Mouse (Mus musculus): ENCODE results near the gene Matn1. TPM values are rescaled to one million over a fixed set of nuclear protein-coding genes. Genes with fewer than 3 reads are reported as not detected.

Gene Matn1
- polyA plus RNA-seq, 1 experiment from 2014 or later, result not detected

DNA sequence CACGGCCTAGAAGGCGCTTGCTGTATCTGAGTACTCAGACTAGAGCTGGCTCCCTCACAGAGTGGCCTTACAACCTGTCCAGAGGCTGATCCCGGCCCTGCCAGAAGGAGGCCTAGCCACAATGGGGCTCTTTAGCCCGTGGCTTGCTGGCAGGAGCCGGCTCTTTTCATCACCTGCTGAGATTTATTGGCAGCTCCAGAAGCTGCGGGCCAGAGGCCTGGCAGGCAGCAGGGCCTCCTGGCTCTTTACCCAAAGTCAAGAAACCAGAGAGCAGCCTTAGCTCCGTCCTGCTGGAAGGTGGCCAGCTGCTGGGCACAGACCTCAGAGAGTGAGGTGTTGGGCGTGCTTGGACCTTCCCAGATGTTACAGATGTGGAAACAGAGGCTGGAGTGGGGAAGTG is 37.9 kb upstream of the Matn1 start:
- Histone ChIP-seq H3K9ac (ENCODE audit: low read length) (no peak overlapping the region), H3K27me3 (ENCODE audit: control insufficient read depth, insufficient read depth, low read length) (no peaks in the 10 kb centered on the region), H3K4me3 (ENCODE audit: low read depth, low read length) (no peak overlapping the region), H3K27ac (ENCODE audit: low read depth, low read length) (no peak overlapping the region), H3K4me1 (replicated peaks; ENCODE audit: control insufficient read depth, insufficient read depth, low read length) (0 out of 2 replicates have a peak, but pooled peaks cover 2% of the 10 kb centered on the region), H3K9me3 (ENCODE audit: control insufficient read depth, low read length) (no peaks in the 10 kb centered on the region), H3K36me3 (ENCODE audit: control insufficient read depth, insufficient read depth, low read length) (no peaks in the 10 kb centered on the region), H3K4me2 (ENCODE audit: low read depth, low read length, severe bottlenecking) (no peak overlapping the region)
- WGBS, result 36% methylated on average over 8 of the region's 8 CpGs
- no peak for ATAC-seq (replicated peaks; ENCODE audit: low FRiP score)
- DNase-seq (ENCODE audit: low spot score), result no peak

DNA sequence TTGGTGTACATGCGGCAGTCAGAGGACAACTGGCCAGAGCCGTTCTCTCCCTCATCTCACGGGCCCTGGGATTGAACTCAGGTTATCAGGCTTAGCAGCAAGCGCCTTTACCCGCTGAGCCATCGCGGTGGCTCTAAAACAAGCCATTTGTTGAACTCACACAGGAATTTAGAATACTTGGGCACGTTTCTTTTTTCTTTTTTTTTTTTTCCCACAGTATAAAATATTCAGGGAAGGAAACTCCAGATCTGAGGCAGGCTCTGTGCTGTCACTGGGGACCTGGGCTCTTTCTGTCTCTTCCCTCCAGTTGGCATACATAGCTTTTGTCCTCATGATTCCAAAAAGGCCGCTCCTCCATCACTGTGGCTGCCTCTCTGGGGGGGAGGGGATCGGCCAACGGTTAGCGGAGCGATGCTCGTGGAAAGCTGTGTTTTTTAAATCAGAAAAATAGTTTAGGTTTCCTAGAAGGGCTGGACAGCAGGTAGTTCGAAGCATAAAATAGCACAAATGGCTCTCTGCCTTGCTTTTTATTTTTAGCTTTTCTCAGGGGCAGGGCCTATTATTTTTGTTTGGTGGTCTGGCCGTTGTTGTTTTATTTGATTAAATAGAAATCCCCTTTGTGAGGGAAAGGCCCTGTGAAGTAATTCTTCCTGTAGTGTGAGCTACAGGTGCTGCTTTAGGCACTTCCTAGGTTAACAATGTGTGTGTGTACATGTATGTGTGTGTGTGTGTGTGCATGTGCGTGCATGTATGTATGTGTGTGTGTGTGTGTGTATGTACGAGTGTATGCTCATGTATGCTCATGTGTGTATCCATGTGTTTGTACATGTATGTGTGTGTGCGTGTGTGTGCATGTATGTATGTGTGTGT is 36.8 kb upstream of the Matn1 start:
- no peak for ATAC-seq (replicated peaks; ENCODE audit: low FRiP score)
- H3K36me3 ChIP-seq (ENCODE audit: control insufficient read depth, insufficient read depth, low read length), result no peaks in the 10 kb centered on the region
- 82% methylated on average over 19 of the region's 19 CpGs for WGBS
- H3K9me3 ChIP-seq (ENCODE audit: control insufficient read depth, low read length), result no peaks in the 10 kb centered on the region
- no peaks in the 10 kb centered on the region for H3K4me1 ChIP-seq (replicated peaks; ENCODE audit: control insufficient read depth, insufficient read depth, low read length)
- H3K4me2 ChIP-seq (ENCODE audit: low read depth, low read length, severe bottlenecking), result no peak overlapping the region
- no peaks in the 10 kb centered on the region for H3K27me3 ChIP-seq (ENCODE audit: control insufficient read depth, insufficient read depth, low read length)
- DNase-seq (ENCODE audit: low spot score), result no peak
- no peak overlapping the region for H3K27ac ChIP-seq (ENCODE audit: low read depth, low read length)
- no peak overlapping the region for H3K4me3 ChIP-seq (ENCODE audit: low read depth, low read length)
- H3K9ac ChIP-seq (ENCODE audit: low read length), result no peak overlapping the region

DNA sequence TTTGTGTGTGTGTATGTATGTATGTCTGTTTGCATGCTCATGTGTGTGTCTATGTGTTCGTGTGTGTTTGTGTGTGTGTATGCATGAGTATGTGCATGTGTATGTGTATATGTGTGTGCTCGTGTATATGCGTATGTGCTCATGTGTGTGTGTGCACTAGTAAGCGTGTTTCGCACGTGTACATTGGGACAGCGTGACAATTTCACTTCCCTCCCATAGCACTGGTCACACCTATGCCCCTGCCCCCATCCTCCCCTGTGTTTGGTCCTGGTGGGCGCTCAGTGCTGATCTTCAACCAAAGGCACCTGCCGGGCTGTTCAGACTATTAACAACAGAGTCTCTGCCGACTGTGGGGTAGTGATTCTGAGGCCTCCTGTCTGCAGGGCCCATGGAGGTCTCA is 36.1 kb upstream of the Matn1 start:
- no peak for DNase-seq (ENCODE audit: low spot score)
- Histone ChIP-seq H3K9ac (ENCODE audit: low read length) (no peak overlapping the region), H3K9me3 (ENCODE audit: control insufficient read depth, low read length) (no peaks in the 10 kb centered on the region), H3K4me1 (replicated peaks; ENCODE audit: control insufficient read depth, insufficient read depth, low read length) (no peaks in the 10 kb centered on the region), H3K4me3 (ENCODE audit: low read depth, low read length) (no peak overlapping the region), H3K27me3 (ENCODE audit: control insufficient read depth, insufficient read depth, low read length) (no peaks in the 10 kb centered on the region), H3K27ac (ENCODE audit: low read depth, low read length) (no peak overlapping the region), H3K4me2 (ENCODE audit: low read depth, low read length, severe bottlenecking) (no peak overlapping the region), H3K36me3 (ENCODE audit: control insufficient read depth, insufficient read depth, low read length) (no peaks in the 10 kb centered on the region)
- no peak for ATAC-seq (replicated peaks; ENCODE audit: low FRiP score)
- 89% methylated on average over 10 of the region's 10 CpGs for WGBS

DNA sequence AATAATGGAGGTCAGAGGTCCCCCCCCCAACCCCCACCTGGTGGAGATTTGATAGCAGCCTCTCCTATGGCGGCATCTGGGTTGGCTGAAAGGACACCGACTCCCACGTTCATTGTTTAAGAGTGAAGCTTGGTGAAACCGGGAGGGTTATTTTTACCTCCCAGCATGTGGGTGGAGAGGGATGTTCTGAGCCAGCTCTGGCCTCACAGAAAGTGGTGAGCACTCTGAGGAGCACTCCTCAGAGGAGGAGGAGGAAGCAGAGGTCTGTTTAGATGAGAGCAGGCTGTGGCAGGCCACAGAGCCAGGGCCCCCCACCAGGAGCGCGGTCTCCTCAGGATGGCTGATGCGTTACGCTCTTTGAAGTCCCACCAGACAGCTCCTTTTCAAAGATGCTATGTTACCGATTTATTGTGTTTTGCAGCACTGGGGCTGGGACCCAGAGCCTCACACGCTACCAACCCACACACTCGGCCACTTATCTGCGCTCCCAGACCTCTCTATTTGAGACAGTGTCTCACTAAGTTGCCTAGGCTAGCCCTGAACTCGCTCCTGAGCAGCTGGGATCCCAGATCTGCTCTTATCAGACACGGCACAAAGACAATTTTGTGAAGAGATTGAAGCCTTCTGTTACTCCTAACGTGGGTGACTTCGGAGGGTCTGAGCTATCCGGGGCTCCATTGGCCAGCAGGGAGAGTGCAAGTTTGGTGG is 34.9 kb upstream of the Matn1 start:
- Histone ChIP-seq H3K27ac (ENCODE audit: low read depth, low read length) (no peak overlapping the region), H3K4me1 (replicated peaks; ENCODE audit: control insufficient read depth, insufficient read depth, low read length) (no peaks in the 10 kb centered on the region)

DNA sequence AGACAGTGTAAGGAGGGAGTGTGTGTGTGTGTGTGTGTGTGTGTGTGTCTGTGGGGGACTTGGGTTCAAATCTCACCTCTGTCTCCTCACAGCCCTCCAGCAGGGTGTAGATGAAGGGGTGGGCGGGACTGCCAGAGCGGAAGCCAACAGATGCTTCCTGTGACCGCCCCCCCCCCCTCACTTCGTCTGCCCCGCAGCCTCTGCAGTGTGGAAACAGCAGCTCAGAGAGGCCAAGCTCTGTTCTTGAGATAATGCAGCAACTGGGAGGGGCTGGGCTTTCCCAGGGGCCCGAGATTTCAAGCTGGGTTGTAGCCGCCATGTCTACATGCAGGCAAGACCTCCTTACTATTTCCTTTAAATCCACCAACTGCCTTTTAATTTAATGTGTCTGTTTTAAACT is 33.5 kb upstream of the Matn1 start:
- DNase-seq (ENCODE audit: low spot score) (no peak), ATAC-seq (replicated peaks; ENCODE audit: low FRiP score) (no peak)
- Histone ChIP-seq H3K9me3 (ENCODE audit: control insufficient read depth, low read length) (no peaks in the 10 kb centered on the region), H3K27me3 (ENCODE audit: control insufficient read depth, insufficient read depth, low read length) (no peaks in the 10 kb centered on the region), H3K4me3 (ENCODE audit: low read depth, low read length) (no peak overlapping the region), H3K4me1 (replicated peaks; ENCODE audit: control insufficient read depth, insufficient read depth, low read length) (no peaks in the 10 kb centered on the region), H3K4me2 (ENCODE audit: low read depth, low read length, severe bottlenecking) (no peak overlapping the region), H3K9ac (ENCODE audit: low read length) (no peak overlapping the region), H3K36me3 (ENCODE audit: control insufficient read depth, insufficient read depth, low read length) (no peaks in the 10 kb centered on the region), H3K27ac (ENCODE audit: low read depth, low read length) (no peak overlapping the region)
- WGBS, result 49% methylated on average over 7 of the region's 7 CpGs

More for the DNA sequence above, 34.9 kb upstream of the Matn1 start:
- ATAC-seq (replicated peaks; ENCODE audit: low FRiP score) (no peak), DNase-seq (ENCODE audit: low spot score) (no peak)
- no peak overlapping the region for H3K4me2 ChIP-seq (ENCODE audit: low read depth, low read length, severe bottlenecking)
- H3K36me3 ChIP-seq (ENCODE audit: control insufficient read depth, insufficient read depth, low read length), result no peaks in the 10 kb centered on the region
- no peaks in the 10 kb centered on the region for H3K27me3 ChIP-seq (ENCODE audit: control insufficient read depth, insufficient read depth, low read length)
- WGBS, result 67% methylated on average over 17 of the region's 17 CpGs
- H3K9ac ChIP-seq (ENCODE audit: low read length), result no peak overlapping the region
- no peaks in the 10 kb centered on the region for H3K9me3 ChIP-seq (ENCODE audit: control insufficient read depth, low read length)
- no peak overlapping the region for H3K4me3 ChIP-seq (ENCODE audit: low read depth, low read length)

DNA sequence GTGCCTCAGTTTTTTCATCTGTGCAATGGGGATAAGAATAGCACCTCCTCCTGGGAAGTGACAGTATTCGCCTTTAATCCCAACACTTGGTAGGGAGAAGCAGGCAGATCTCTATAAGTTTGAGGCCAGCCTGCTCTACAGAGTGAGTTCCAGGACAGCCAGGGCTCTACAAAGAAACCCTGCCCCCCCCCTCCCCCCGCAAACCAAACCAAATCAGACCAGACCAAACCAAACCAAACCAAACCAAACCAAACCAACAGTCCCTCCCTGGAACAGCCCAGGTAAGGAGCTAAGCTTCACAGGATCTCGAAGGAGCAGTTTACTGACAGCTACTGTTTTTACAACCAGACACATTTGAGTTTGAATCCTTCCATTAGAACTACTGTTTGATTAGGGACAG is 31.6 kb upstream of the Matn1 start:
- no peak for DNase-seq (ENCODE audit: low spot score)
- no peak overlapping the region for H3K4me3 ChIP-seq (ENCODE audit: low read depth, low read length)
- no peak overlapping the region for H3K4me2 ChIP-seq (ENCODE audit: low read depth, low read length, severe bottlenecking)
- H3K4me1 ChIP-seq (replicated peaks; ENCODE audit: control insufficient read depth, insufficient read depth, low read length), result no peaks in the 10 kb centered on the region
- no peaks in the 10 kb centered on the region for H3K36me3 ChIP-seq (ENCODE audit: control insufficient read depth, insufficient read depth, low read length)
- ATAC-seq (replicated peaks; ENCODE audit: low FRiP score), result no peak
- no peak overlapping the region for H3K27ac ChIP-seq (ENCODE audit: low read depth, low read length)
- no peaks in the 10 kb centered on the region for H3K9me3 ChIP-seq (ENCODE audit: control insufficient read depth, low read length)
- H3K9ac ChIP-seq (ENCODE audit: low read length), result no peak overlapping the region
- no peaks in the 10 kb centered on the region for H3K27me3 ChIP-seq (ENCODE audit: control insufficient read depth, insufficient read depth, low read length)
- WGBS, result 98% methylated on average over 3 of the region's 3 CpGs

DNA sequence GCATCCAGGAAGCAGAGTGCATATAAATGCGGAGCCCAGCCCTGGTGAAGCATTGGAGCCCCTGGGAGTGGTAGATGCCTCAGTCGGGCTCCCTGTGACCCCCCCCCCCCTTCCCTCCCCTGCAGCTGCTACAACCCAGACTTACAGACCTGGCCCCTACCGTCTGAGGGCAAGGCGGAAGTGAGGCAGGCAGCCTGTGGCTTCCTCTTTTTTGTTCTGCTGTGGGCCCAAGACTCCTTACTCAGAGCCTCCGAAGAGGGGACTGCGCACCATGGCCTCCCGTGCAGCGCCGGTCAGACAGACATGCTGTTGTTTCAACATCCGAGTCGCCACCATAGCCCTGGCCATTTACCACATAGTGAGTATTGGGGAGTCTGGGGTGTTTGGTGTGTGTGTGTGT is 31.1 kb upstream of the Matn1 start, which contains the start of gene Laptm5:
Gene Laptm5, plus strand, starts transcription at position 49 of the 400 bp plus-strand sequence.
- no peak within 1 kb of the TSS for H3K27ac ChIP-seq (ENCODE audit: low read depth, low read length)
- no peaks in the 10 kb centered on the region for H3K9me3 ChIP-seq (ENCODE audit: control insufficient read depth, low read length)
- no peak for DNase-seq (ENCODE audit: low spot score)
- ATAC-seq (replicated peaks; ENCODE audit: low FRiP score), result no peak
- H3K4me1 ChIP-seq (replicated peaks; ENCODE audit: control insufficient read depth, insufficient read depth, low read length), result no peaks in the 10 kb centered on the region
- no peak within 1 kb of the TSS for H3K9ac ChIP-seq (ENCODE audit: low read length)
- H3K36me3 ChIP-seq (ENCODE audit: control insufficient read depth, insufficient read depth, low read length), result no peaks in the 10 kb centered on the region
- no peaks in the 10 kb centered on the region for H3K27me3 ChIP-seq (ENCODE audit: control insufficient read depth, insufficient read depth, low read length)
- H3K4me3 ChIP-seq (ENCODE audit: low read depth, low read length), result no peak within 1 kb of the TSS
- WGBS, result 74% methylated on average over 11 of the region's 11 CpGs
- H3K4me2 ChIP-seq (ENCODE audit: low read depth, low read length, severe bottlenecking), result no peak within 1 kb of the TSS

DNA sequence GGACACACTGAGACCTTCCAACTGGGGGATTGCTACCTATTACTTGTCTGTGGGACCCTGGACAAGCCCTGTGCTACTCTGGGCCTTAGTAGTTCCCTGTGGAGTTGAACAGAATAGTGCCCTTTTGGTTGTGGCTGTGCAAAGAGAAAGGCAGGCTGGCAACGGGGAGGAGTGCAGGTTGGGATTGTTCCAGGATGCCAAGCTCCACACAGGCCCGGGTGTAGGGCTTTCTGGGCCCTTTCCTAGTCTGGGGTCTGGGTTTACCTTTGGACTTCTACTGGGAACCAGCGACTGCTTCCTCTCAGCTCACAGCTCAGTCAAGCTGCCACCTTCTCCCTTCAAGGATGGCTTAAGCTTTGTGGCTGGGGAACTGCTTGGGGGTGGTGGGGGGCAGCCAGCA is 30.7 kb upstream of the Matn1 start:
- no peaks in the 10 kb centered on the region for H3K4me1 ChIP-seq (replicated peaks; ENCODE audit: control insufficient read depth, insufficient read depth, low read length)

More for the DNA sequence above, 30.7 kb upstream of the Matn1 start:
- Histone ChIP-seq H3K27ac (ENCODE audit: low read depth, low read length) (no peak overlapping the region), H3K4me2 (ENCODE audit: low read depth, low read length, severe bottlenecking) (no peak overlapping the region), H3K27me3 (ENCODE audit: control insufficient read depth, insufficient read depth, low read length) (no peaks in the 10 kb centered on the region), H3K36me3 (ENCODE audit: control insufficient read depth, insufficient read depth, low read length) (no peaks in the 10 kb centered on the region), H3K9me3 (ENCODE audit: control insufficient read depth, low read length) (no peaks in the 10 kb centered on the region), H3K9ac (ENCODE audit: low read length) (no peak overlapping the region), H3K4me3 (ENCODE audit: low read depth, low read length) (no peak overlapping the region)
- 84% methylated on average over 3 of the region's 3 CpGs for WGBS
- no peak for ATAC-seq (replicated peaks; ENCODE audit: low FRiP score)
- no peak for DNase-seq (ENCODE audit: low spot score)

All from forebrain, embryonic 11.5 days (tissue).